Mouse (Mus musculus): ENCODE data around the gene Sorbs2.

DNA sequence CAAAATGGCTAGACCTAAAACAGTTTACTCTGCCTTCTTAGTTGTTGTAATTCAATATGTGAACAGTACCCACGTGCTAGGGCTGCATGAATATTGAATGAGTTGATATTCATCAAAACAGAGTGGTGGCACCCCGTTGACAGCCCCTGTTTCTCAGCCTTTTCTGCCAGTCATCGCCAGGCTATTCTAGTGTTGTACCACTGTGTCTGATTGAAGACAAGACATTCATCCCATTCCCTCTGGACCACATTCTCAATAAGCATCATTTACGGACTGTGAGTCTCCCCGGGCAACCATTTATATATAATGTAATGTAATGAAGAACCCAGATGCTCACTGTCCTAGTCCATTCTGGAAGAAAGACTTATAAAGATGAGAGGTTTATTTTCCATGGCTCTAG, 335.7 kb downstream of the Sorbs2 start:
- TF ChIP-seq E2F4 (IDR thresholded peaks at IDR 0.05; ENCODE audit: insufficient read depth) (no peak), POLR2A (IDR thresholded peaks at IDR 0.05; ENCODE audit: insufficient read length, low read depth) (no peak)
